Mouse (Mus musculus): ENCODE data around the gene Bmt2. TPM values are rescaled to one million over a fixed set of nuclear protein-coding genes. Genes with fewer than 3 reads are reported as not detected.

Gene Bmt2
- polyA plus RNA-seq, 1 experiment from 2014 or later, result 15.2 TPM

DNA sequence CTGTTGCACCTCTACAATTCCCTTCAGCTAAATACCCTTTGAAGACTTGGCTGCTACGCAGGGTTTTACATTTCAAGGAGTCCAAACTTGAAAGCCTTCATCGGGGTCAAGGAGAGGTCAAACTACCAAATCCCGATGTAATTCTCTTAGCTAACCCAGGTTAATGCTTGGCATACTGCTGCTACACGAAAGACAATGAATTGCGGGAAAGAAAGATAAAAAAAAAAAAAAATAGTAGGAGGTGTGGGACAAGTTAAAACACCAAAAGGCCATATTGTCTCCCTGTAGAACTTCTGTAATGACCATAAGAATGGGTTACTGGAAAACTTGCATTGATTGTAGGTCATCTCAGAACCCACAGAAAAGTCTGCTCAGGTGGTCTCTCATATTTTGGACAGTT lies 583 bp upstream of the Bmt2 start:
- H3K27ac ChIP-seq (replicated peaks; ENCODE audit: low read depth, low read length), result no peak overlapping the region
- peak overlapping the region; percentile 92 for H3K4me3 ChIP-seq (ENCODE audit: low read depth, low read length)
- 10% methylated on average over 5 of the region's 5 CpGs for WGBS
- no peaks in the 10 kb centered on the region for H3K27me3 ChIP-seq (replicated peaks; ENCODE audit: control insufficient read depth, insufficient read depth, low read length)
- H3K9me3 ChIP-seq (ENCODE audit: control insufficient read depth, low read length), result no peaks in the 10 kb centered on the region
- peak overlapping the region; percentile 59 for H3K4me2 ChIP-seq (ENCODE audit: low read depth, low read length)
- H3K36me3 ChIP-seq (ENCODE audit: control insufficient read depth, insufficient read depth, low read length), result no peaks in the 10 kb centered on the region
- ATAC-seq (ENCODE audit: low read depth) (no peak), DNase-seq (ENCODE audit: low spot score) (no peak)
- H3K4me1 ChIP-seq (ENCODE audit: control insufficient read depth, insufficient read depth, low read length), result peaks cover 12% of the 10 kb centered on the region; the same call in 1 of the 2 replicates
- H3K9ac ChIP-seq (ENCODE audit: low read depth, low read length), result peak overlapping the region; percentile 54

DNA sequence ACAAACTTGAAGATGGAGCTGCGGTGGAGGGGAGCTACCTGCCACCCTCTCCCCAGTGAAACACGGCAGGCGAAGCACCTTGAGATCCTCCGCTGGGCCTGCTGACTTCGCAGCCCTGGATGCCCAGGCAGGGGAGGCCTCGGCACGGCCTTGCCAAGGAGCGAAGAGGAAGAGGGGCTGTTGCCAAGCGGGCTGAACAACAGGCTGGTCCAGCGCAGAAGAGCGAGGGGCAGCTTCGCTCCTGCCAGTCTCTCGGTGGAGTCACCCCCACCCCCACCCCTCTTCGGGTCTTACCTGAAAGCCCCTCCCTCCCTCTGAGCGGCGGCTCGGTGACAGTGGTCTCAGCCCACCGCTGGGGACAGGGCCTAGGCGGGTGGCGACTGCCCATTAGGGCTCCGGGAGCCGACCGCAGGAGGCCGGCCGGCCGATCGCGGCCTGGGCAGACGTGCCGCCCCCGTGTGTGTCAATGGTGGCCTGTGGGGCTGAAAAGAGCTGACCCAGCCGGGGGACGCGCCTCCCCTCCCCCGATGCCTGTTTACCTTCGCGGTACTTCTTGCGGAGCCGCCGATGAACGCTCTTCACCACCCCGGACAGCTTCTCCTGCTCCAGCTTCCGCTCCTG lies 515 bp downstream of the Bmt2 start:
- H3K27ac ChIP-seq (replicated peaks; ENCODE audit: low read depth, low read length), result peak overlapping the region; percentile 91
- DNase-seq (ENCODE audit: low spot score) (peak; percentile 70), ATAC-seq (ENCODE audit: low read depth) (peak; percentile 62)
- WGBS, result 0% methylated on average over 6 of the region's 43 CpGs
- peak overlapping the region; percentile 87 for H3K9ac ChIP-seq (ENCODE audit: low read depth, low read length)
- no peaks in the 10 kb centered on the region for H3K9me3 ChIP-seq (ENCODE audit: control insufficient read depth, low read length)
- peak overlapping the region; percentile 88 for H3K4me2 ChIP-seq (ENCODE audit: low read depth, low read length)
- H3K4me1 ChIP-seq (ENCODE audit: control insufficient read depth, insufficient read depth, low read length), result peaks cover 12% of the 10 kb centered on the region; the same call in 1 of the 2 replicates
- H3K36me3 ChIP-seq (ENCODE audit: control insufficient read depth, insufficient read depth, low read length), result no peaks in the 10 kb centered on the region
- peak overlapping the region; percentile 92 for H3K4me3 ChIP-seq (ENCODE audit: low read depth, low read length)
- H3K27me3 ChIP-seq (replicated peaks; ENCODE audit: control insufficient read depth, insufficient read depth, low read length), result no peaks in the 10 kb centered on the region

DNA sequence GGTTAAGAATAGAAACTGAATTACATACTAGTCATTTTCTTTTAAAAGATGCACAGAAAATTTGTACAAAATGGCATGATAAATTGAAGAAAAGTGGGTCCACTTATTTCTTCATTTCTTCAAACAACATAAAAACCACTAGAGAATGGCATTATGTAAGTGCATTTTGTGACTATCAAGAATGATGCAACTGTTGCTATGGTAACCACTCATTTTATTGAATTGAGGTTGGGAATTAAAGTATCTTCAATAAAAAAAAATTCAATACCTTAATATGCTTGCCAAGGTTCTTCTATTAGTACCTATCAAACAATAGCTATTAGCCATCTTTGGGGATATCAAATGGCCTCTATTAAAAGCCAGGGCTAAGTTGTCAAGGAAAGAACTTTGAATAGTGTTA lies 1.6 kb downstream of the Bmt2 start:
- Histone ChIP-seq H3K4me2 (ENCODE audit: low read depth, low read length) (peak overlapping the region; percentile 88), H3K4me3 (ENCODE audit: low read depth, low read length) (peak overlapping the region; percentile 92), H3K27me3 (replicated peaks; ENCODE audit: control insufficient read depth, insufficient read depth, low read length) (no peaks in the 10 kb centered on the region), H3K4me1 (ENCODE audit: control insufficient read depth, insufficient read depth, low read length) (peaks cover 12% of the 10 kb centered on the region; the same call in 1 of the 2 replicates), H3K9ac (ENCODE audit: low read depth, low read length) (peak overlapping the region; percentile 87; the same call in 1 of the 2 replicates), H3K9me3 (ENCODE audit: control insufficient read depth, low read length) (no peaks in the 10 kb centered on the region), H3K36me3 (ENCODE audit: control insufficient read depth, insufficient read depth, low read length) (no peaks in the 10 kb centered on the region), H3K27ac (replicated peaks; ENCODE audit: low read depth, low read length) (no peak overlapping the region)
- ATAC-seq (ENCODE audit: low read depth) (no peak), DNase-seq (ENCODE audit: low spot score) (no peak)

DNA sequence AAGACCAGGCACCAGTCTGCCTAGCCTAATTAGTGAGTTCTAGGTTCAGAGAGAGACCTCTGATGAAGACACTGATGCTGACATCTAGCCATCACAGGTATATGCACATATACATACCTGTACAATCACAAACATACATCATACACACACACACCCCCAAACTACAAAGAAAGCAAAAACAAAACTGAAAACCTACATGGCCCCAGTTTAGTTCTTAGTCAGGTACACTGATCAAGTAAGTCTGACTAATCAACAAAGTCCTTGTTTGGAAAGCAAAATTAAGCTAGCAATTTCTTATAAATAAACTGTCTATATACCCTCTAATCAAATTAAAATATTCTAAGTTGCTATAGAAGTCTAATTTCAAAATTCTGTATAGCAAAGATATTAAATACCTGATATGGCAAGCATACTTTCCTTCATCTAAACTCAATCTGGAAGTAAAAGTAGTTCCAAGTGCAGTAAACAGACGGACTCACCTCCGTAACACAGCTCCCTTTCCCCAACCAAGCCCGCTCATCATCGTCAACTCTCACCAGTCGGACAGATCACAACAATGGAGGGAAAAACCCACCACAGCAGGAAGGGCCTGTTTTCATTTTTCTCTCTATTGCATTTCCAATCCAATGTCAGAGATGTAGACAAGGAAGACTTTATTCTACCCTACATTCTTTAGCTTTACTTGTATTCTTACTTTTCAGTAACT lies 3.0 kb downstream of the Bmt2 start:
- 92% methylated on average over 5 of the region's 5 CpGs for WGBS

DNA sequence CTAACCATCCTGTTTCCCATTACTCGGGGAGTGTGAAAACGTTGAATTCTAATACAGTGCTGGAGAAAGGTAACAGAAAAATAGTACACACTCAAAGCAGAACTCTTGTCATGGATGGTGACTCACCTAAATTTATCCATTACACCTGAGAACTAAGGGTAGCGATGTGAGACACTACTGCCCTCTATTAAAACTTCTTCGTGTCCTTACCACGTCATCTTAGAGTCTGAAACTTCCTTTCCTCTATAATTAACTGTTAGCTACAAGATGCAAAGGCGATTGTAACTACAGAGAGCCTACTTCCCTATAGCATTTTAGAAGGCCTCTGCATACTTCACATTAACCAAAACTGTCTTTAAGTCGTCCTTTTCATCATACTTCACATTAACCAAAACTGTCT lies 12.1 kb downstream of the Bmt2 start:
- no peaks in the 10 kb centered on the region for H3K9me3 ChIP-seq (ENCODE audit: control insufficient read depth, low read length)
- no peak for ATAC-seq (ENCODE audit: low read depth)
- H3K4me1 ChIP-seq (ENCODE audit: control insufficient read depth, insufficient read depth, low read length), result no peaks in the 10 kb centered on the region
- no peak overlapping the region for H3K4me2 ChIP-seq (ENCODE audit: low read depth, low read length)
- 84% methylated on average over 7 of the region's 7 CpGs for WGBS
- DNase-seq (ENCODE audit: low spot score), result no peak
- H3K9ac ChIP-seq (ENCODE audit: low read depth, low read length), result no peak overlapping the region
- 0 out of 2 replicates have a peak, but pooled peaks cover 14% of the 10 kb centered on the region for H3K36me3 ChIP-seq (ENCODE audit: control insufficient read depth, insufficient read depth, low read length)
- no peaks in the 10 kb centered on the region for H3K27me3 ChIP-seq (replicated peaks; ENCODE audit: control insufficient read depth, insufficient read depth, low read length)
- no peak overlapping the region for H3K4me3 ChIP-seq (ENCODE audit: low read depth, low read length)
- H3K27ac ChIP-seq (replicated peaks; ENCODE audit: low read depth, low read length), result no peak overlapping the region

More for the DNA sequence above, 3.0 kb downstream of the Bmt2 start:
- DNase-seq (ENCODE audit: low spot score) (no peak), ATAC-seq (ENCODE audit: low read depth) (no peak)
- Histone ChIP-seq H3K9me3 (ENCODE audit: control insufficient read depth, low read length) (no peaks in the 10 kb centered on the region), H3K27ac (replicated peaks; ENCODE audit: low read depth, low read length) (no peak overlapping the region), H3K9ac (ENCODE audit: low read depth, low read length) (no peak overlapping the region), H3K4me2 (ENCODE audit: low read depth, low read length) (no peak overlapping the region), H3K36me3 (ENCODE audit: control insufficient read depth, insufficient read depth, low read length) (no peaks in the 10 kb centered on the region), H3K4me3 (ENCODE audit: low read depth, low read length) (no peak overlapping the region), H3K4me1 (ENCODE audit: control insufficient read depth, insufficient read depth, low read length) (peaks cover 12% of the 10 kb centered on the region; the same call in 1 of the 2 replicates), H3K27me3 (replicated peaks; ENCODE audit: control insufficient read depth, insufficient read depth, low read length) (no peaks in the 10 kb centered on the region)

DNA sequence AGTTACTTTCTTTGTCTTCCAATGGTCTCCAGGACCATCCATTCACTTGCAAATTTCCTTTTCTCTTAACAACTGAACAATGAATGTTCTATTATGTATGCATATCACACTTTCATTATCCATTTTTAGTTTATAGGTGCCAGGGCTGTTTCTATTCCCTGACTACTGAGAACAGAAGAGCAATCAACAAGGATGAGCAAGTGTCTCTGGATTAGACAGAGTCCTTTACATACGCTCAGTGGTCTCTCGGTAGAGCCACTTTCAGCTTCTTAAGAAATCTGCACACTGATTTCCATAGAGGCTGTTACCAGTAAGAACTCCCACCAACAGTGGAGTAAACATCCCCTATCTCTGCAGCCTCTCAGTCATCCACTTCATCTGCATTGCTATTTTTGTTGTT lies 19.8 kb downstream of the Bmt2 start:
- Histone ChIP-seq H3K4me2 (ENCODE audit: low read depth, low read length) (no peak overlapping the region), H3K4me3 (ENCODE audit: low read depth, low read length) (no peak overlapping the region), H3K4me1 (ENCODE audit: control insufficient read depth, insufficient read depth, low read length) (no peaks in the 10 kb centered on the region), H3K9ac (ENCODE audit: low read depth, low read length) (no peak overlapping the region), H3K27ac (replicated peaks; ENCODE audit: low read depth, low read length) (no peak overlapping the region), H3K27me3 (replicated peaks; ENCODE audit: control insufficient read depth, insufficient read depth, low read length) (no peaks in the 10 kb centered on the region), H3K36me3 (ENCODE audit: control insufficient read depth, insufficient read depth, low read length) (peaks cover 28% of the 10 kb centered on the region), H3K9me3 (ENCODE audit: control insufficient read depth, low read length) (no peaks in the 10 kb centered on the region)
- WGBS, result 98% methylated on average over 2 of the region's 2 CpGs
- no peak for DNase-seq (ENCODE audit: low spot score)
- ATAC-seq (ENCODE audit: low read depth), result no peak

DNA sequence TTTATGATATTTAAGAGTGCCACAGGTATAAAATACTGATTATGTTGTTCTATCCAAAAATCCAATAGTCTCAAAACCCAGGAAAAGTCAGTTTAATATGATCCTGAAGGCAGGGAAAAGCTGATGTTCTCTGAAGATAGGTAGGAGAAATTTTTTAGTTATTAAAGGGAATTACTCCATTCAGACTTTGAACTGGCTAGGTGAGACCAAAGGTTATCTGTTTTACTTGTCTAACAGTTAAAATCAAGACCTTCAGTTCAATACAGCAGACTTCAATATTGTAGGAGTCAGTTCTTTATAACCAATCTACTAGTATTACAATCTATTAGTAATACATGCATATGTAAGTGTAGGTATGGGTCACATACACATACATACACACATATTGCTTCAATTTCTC lies 23.7 kb downstream of the Bmt2 start:
- H3K27me3 ChIP-seq (replicated peaks; ENCODE audit: control insufficient read depth, insufficient read depth, low read length), result no peaks in the 10 kb centered on the region
- DNase-seq (ENCODE audit: low spot score) (no peak), ATAC-seq (ENCODE audit: low read depth) (no peak)
- H3K4me3 ChIP-seq (ENCODE audit: low read depth, low read length), result no peak overlapping the region
- no peak overlapping the region for H3K4me2 ChIP-seq (ENCODE audit: low read depth, low read length)
- no peak overlapping the region for H3K27ac ChIP-seq (replicated peaks; ENCODE audit: low read depth, low read length)
- no peaks in the 10 kb centered on the region for H3K9me3 ChIP-seq (ENCODE audit: control insufficient read depth, low read length)
- peaks cover 22% of the 10 kb centered on the region for H3K36me3 ChIP-seq (ENCODE audit: control insufficient read depth, insufficient read depth, low read length)
- H3K4me1 ChIP-seq (ENCODE audit: control insufficient read depth, insufficient read depth, low read length), result no peaks in the 10 kb centered on the region
- no peak overlapping the region for H3K9ac ChIP-seq (ENCODE audit: low read depth, low read length)

DNA sequence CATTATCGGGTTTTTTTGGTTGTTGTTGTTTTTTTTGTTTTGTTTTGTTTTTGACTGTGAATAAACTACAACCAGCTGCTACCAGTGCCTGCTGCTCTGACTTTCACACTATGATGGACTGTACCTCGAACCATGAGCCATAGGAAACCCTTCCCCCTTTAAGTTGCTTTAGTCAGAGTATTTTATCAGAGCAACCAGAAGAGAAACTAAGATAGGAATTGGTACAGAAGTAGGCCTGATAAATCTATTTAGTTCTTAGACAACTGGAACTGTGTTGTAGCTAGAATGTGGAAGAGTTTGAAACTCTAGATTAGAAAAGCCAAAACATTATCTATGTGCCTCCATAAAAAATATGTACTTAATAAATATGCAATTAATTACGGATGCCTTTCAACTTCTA lies 25.5 kb downstream of the Bmt2 start:
- no peaks in the 10 kb centered on the region for H3K4me1 ChIP-seq (ENCODE audit: control insufficient read depth, insufficient read depth, low read length)
- H3K9me3 ChIP-seq (ENCODE audit: control insufficient read depth, low read length), result peaks cover 6% of the 10 kb centered on the region; the same call in 1 of the 2 replicates
- no peak overlapping the region for H3K27ac ChIP-seq (replicated peaks; ENCODE audit: low read depth, low read length)
- DNase-seq (ENCODE audit: low spot score) (no peak), ATAC-seq (ENCODE audit: low read depth) (no peak)
- no peaks in the 10 kb centered on the region for H3K27me3 ChIP-seq (replicated peaks; ENCODE audit: control insufficient read depth, insufficient read depth, low read length)
- no peak overlapping the region for H3K4me3 ChIP-seq (ENCODE audit: low read depth, low read length)
- 95% methylated on average over 3 of the region's 3 CpGs for WGBS
- no peak overlapping the region for H3K9ac ChIP-seq (ENCODE audit: low read depth, low read length)
- no peak overlapping the region for H3K4me2 ChIP-seq (ENCODE audit: low read depth, low read length)
- peaks cover 22% of the 10 kb centered on the region for H3K36me3 ChIP-seq (ENCODE audit: control insufficient read depth, insufficient read depth, low read length)

DNA sequence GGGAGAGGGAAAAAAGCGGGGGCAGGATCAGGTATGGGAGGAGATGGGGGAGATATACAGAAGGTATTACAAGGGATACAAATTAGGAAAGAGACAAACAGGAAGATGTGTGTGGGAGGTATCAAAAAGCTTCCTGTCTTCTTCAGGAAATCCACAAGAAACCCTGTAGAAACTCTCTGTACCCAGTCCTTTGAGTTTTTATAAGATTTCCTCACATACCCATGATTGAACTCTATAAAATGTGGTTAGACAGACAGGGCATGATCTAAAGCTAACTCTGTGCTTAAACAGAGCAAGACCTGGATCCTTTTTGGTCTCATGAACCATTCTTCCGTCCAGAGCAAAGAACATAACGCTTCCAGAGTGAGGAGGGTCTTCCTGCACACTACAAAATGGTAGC lies 26.9 kb downstream of the Bmt2 start:
- peaks cover 25% of the 10 kb centered on the region for H3K36me3 ChIP-seq (ENCODE audit: control insufficient read depth, insufficient read depth, low read length)
- H3K4me3 ChIP-seq (ENCODE audit: low read depth, low read length), result no peak overlapping the region
- H3K27me3 ChIP-seq (replicated peaks; ENCODE audit: control insufficient read depth, insufficient read depth, low read length), result no peaks in the 10 kb centered on the region
- no peak overlapping the region for H3K27ac ChIP-seq (replicated peaks; ENCODE audit: low read depth, low read length)
- no peak overlapping the region for H3K9ac ChIP-seq (ENCODE audit: low read depth, low read length)
- no peaks in the 10 kb centered on the region for H3K4me1 ChIP-seq (ENCODE audit: control insufficient read depth, insufficient read depth, low read length)
- H3K9me3 ChIP-seq (ENCODE audit: control insufficient read depth, low read length), result peaks cover 17% of the 10 kb centered on the region
- DNase-seq (ENCODE audit: low spot score) (no peak), ATAC-seq (ENCODE audit: low read depth) (no peak)
- H3K4me2 ChIP-seq (ENCODE audit: low read depth, low read length), result no peak overlapping the region
- WGBS, result 92% methylated on average over 3 of the region's 3 CpGs
